Mouse (Mus musculus): ENCODE results near the gene Klk7. TPM values are rescaled to one million over a fixed set of nuclear protein-coding genes. Genes with fewer than 3 reads are reported as not detected.

Klk7 gene
- polyA plus RNA-seq, 1 experiment, result not detected

DNA sequence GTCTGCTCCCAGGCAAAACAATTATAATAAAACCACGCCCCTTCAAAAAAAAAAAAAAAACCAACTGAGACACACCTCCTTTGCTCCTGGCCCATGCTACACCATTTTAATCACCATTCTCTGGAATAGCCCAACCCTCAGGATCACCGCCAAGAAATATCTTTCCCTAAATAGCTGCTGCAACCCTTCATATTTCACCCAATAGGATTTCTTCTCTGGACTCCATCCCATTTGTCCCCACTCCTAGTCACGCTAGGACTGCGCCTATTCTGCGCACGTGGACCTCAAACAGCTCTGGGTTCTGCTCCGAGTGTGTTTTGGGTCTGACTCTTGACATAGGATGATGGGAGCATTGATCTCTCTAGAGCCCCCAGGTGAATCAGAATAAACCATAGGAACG lies 14.7 kb upstream of the Klk7 start:
- DNase-seq (ENCODE audit: low read depth), result no peak

DNA sequence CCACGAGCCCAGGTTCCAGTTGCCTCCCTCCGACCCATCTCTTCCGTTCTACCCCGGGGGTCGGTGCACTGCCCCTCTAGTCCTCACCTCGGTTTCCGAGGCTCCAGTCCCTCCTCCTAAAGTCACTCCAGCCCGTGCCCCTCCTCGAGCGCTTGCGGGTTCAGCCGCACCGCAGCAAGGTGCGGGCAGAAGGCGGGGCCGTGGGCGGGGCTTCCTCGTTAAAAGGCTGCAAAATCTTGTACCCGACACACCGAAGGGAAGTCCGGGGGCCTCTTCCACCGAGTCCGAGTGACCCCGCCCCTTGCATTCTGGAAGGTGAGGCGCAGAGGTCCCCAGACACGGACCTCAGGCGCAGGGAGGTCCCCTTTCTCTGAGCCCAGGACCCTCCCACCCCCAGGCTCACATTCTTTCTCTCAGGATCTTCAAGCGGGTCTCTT lies 13.7 kb upstream of the Klk7 start, which contains the start of gene Klk8:
TSS of gene Klk8 (plus strand) at position 245 of the 437 bp plus-strand sequence.
- DNase-seq (ENCODE audit: low read depth), result no peak

DNA sequence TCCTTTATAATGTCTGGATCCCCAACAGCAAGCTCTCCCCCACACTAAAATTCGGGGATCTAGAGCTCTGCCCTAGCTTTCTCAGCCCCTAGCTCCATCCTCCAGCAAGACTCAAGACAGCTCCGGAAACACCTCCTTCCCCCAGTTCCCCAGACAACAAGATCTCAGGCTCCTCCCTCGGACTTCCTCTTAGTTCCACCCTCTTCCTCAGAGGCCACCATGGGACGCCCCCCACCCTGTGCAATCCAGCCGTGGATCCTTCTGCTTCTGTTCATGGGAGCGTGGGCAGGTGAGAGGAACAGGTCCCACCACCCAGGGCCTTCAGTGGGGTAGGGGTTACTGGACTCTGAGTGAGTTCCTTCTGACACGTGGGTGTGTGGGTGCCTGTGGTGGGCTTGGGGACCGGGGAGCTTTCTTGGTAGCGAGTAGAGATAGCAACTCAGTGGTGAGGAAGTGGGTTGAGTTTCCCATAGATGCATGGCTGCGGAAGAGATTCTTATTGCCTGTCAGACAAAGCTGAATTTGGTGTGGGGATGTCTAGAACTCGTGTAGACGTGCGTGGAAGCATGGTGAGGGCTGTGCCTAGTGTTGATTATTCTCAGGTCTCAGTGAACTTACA lies 13.1 kb upstream of the Klk7 start:
- DNase-seq (ENCODE audit: low read depth), result no peak

DNA sequence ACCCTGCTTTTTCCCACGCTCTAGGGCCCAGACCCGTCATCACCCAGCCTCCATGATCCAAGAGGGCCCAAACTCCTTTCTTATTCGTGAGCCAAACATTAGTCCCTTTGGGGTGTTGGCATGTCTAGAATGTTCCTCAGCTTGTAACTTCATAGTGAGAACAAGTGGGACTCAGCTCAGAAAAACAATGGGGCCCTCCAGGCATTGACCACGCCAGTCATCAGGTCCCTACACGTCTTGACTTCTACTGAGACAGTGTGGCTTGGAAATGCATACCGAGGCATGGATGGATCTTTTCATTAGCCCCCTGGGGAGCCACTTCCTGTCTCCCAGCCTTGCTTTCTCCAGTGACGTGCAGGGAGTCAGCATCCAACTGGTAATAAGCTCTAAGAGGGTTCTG lies 11.2 kb upstream of the Klk7 start:
- no peak for DNase-seq (ENCODE audit: low read depth)

DNA sequence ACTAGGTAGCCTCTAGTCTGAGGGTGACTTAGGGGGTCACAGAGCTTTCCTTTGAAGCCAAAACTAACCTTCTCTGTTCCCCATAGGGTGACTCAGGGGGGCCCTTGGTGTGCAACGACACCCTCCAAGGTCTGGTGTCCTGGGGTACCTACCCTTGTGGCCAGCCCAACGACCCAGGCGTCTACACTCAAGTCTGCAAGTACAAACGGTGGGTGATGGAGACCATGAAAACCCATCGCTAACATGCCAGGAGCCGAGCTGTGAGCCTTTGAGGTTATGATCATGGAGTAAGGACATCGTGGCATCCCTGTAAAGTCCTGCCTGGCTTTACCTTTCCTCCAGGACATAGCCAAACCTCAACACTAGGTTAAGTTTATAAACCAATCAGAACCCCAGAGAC lies 4.1 kb downstream of the Klk7 start:
- DNase-seq (ENCODE audit: low read depth), result no peak

DNA sequence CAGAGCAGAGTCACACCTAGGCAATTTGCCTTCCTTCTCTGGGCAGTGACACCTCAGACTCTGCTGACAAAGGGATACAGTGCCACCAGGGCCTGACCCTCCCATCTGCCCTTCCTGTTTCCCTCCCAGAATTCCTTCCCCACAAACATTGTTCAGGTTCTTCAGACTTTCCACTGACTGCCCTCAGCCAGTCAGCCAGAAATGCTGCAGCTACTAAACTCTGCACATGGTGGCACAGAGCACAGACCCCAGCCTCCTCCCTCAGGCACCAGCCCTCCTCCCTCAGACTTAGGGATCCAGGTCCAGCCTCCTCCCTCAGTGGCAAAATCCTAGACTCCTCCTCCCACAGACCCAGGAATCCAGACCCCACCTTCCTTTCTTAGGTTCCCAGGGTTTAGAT lies 5.7 kb downstream of the Klk7 start:
- no peak for DNase-seq (ENCODE audit: low read depth)

DNA sequence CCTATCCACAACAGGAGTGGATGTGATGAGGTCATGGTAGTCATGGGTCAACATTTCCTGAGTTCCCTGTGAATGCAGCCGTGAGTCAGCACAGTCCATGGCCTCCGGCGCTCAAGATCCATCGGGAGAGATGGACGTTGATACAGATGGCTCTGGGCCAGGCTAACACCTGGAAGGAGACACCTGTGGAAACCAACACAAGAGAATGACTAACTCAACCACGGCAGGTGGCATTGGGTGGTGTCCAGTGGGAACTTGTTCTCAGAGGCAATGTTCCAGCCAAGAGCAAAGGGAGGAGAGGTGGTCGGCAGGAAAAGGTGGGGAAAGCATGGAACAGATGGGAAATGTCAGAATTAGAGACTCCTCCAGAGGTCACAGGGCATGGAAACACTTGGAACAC lies 10.5 kb downstream of the Klk7 start:
- DNase-seq (ENCODE audit: low read depth), result no peak

DNA sequence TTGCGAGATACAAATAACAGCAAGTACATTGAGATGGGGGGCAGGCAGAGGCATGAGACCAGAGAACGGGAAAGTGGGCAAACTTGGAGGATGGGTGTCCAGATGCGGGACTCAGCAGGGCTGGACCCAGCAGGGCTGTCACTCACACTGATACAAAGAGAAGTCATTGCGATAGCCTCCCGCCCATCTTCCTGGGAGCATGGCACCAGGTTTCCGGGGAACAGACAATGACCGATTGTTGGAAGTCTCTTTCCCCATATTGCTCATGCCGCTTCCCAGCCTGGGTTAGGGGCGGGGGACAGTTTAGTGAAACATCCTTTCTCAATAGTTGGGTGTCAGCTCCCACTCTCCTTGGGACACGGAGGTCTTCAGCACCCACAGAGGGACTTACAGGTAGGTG lies 13.1 kb downstream of the Klk7 start, which contains the start of gene Klk6:
TSS of gene Klk6 (plus strand) at position 301 of the 400 bp plus-strand sequence.
- no peak for DNase-seq (ENCODE audit: low read depth)

DNA sequence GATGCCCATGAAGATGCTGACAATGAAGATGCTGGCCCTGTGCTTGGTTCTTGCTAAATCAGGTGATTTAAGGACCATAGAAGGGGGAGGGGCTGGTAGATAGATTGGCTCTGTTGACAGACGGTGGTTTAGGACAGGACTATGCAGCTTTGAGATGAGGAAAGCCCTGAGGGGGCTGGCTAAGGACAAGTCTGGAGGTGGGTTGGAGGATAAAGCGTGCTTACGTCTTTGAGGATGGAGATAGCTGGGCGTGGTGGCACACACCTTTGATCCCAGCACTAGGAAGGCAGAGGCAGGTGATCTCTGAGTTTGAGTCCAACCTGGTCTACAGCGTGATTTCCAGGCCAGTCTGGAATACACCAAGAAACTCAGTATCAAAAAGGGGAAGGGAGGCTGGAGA lies 15.0 kb downstream of the Klk7 start:
- no peak for DNase-seq (ENCODE audit: low read depth)

DNA sequence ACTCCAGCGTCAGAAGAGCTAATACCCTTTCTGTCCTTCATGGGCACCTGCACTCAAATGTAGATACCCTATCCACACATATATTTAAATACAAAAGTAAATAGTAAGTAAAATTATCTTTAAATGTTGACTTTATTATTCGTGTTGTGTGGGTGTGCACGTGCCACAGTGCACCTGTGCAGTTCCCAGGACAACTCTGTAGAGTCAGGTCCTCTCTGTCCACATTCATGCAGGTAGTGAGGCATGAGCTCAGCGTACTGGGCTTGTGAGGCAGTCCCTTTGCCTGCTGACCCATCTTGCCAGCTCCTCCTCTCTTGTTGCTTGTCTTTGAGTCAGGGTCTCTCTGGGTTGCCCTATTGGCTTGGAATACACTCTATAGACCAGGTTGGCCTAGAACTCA lies 16.6 kb downstream of the Klk7 start:
- no peak for DNase-seq (ENCODE audit: low read depth)

DNA sequence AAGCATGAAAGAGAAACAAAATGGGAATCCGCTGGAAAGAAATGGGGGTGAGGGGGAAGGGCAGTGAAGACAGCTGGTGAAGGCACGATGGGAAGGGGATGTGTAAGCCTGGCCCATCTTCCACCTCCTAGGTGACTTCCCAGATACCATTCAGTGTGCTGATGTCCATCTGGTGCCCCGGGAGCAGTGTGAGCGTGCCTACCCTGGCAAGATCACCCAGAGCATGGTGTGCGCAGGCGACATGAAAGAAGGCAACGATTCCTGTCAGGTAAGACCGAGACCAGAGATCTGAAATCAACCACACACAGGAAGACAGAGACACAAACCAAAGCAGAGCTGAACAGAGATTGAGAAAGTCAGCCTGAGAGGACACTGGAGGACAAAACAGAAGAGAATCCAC lies 17.9 kb downstream of the Klk7 start:
- no peak for DNase-seq (ENCODE audit: low read depth)

DNA sequence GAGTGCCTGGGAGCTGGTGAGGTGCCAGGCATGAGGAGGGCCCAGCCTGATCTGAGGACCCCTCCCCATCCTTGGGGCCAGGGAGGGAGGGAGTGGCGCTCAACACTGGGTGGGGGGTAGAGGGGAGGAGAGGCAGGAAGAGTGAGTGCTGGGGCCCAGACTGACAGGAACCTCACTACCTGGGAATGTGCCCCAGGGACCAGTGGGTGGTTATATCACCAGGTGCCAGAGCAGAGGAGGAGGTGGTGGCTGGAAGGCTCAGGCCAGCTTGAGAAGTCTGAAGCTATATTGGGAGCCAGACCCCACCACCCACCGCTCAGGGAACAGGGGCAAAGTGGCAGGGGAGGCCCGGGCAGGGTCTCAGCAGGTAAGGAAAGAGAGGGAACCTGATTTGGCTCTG lies 30.6 kb downstream of the Klk7 start, which contains the start of gene Klk5:
TSS of gene Klk5 (plus strand) at position 271 of the 400 bp plus-strand sequence.
- DNase-seq (ENCODE audit: low read depth), result no peak

DNA sequence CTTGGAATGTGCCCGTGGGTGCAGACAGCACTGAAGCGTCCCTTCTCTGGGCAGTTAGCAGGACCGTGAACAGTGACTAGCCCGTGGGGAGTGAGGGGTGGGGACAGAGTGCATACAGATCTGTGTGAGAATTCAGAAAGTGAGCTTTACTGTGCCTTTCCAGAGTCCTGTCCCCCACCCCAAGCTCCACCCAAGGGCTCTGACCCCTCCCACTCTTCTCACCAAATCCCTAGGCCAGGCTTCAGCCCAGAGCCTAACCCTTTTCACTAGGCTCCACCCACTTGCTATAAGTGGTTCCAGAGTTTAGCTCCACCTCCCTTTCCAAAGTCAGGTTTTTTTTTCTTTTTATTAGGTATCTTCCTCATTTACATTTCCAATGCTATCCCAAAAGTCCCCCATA lies 32.7 kb downstream of the Klk7 start:
- DNase-seq (ENCODE audit: low read depth), result no peak

DNA sequence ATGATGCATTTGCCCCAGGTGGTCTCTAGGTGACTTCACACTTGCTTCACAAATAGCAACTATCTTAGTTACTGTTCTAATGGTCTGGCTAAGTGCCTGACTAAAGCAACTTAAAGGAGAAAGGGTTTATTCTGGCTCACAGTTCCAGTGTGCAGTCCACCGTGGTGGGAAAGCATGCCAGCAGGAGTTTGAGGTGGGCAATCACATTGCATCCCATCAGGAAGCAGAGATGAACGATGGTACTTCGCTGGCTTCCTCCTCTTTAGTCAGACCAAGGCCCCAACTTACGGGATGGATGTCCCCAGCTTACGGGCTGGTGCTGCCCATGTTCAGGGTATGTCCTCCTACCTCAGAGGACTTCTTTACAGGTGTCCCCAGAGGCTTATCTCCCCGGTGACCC lies 40.5 kb downstream of the Klk7 start:
- no peak for DNase-seq (ENCODE audit: low read depth)

DNA sequence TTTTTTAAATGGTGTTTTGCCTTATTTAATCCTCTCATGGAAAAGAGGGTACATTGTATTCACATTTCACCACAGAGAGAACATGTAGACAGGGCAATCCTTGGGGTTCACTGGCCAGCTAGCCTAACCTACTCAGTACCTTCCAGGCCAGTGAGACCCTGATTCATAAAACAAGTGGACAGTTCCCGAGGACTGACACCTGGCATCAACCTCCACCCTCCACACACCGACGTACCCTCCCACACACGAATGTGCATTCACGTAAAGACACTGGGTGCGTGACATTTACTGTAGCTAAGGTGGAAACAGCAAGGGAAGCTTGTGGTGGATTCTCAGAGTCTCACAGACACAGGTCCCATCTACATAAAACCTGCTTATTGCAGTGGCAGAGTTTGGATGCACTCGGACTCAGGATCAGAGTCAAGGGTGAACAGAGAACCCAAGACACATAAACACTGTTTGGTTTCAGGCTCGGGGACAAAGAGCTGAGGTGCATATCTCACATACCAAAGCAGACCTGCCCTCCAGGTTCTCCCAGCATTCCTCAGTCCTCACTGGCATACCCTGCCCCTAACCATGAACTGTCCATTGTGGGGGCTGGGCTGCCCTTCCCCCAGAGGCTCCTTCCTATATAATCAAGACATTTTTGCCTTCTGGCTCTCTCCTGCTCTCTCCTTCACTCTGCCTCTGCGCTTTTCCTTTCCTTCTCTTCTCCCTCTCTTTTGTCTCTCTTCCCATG lies 43.7 kb downstream of the Klk7 start:
- DNase-seq (ENCODE audit: low read depth), result no peak

DNA sequence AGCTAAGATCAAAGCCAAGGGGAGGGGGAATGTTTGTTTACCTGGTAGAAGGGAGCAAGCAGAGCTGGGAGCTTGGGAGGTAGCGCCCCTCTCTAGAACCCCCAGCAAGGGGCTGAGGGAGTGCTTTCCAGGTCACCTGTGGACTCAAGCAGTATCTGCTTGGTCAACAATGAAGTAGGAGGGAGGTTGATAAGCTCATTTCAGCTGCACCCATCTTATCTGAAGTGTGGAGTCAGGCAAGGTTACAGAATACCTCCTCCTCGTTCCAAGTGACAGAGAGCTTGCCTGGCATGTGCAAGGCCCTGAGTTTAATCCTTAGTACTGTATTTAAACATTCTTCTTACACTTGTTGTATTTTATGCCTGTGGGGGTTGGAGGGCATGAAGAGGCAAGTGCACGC lies 44.6 kb downstream of the Klk7 start:
- DNase-seq (ENCODE audit: low read depth), result no peak

DNA sequence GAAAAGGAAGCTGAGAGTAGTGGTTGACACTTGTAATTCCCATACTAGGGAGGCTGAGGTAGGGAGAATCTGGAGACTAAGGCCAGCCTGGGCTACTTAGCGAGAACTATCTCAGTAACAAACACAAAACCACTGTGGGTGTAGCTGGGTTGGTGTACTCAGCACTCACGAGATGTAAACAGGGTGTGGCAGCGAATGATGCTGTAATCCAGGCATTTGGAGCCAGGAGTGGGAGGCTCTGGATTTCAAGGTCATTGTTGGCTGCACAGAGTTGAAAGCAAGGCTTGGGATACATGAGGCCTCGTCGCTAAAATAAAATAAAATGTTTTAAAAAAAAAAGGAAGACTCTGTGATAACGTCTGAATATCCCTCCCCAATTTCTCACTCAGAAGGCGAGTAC lies 45.2 kb downstream of the Klk7 start:
- DNase-seq (ENCODE audit: low read depth), result no peak

DNA sequence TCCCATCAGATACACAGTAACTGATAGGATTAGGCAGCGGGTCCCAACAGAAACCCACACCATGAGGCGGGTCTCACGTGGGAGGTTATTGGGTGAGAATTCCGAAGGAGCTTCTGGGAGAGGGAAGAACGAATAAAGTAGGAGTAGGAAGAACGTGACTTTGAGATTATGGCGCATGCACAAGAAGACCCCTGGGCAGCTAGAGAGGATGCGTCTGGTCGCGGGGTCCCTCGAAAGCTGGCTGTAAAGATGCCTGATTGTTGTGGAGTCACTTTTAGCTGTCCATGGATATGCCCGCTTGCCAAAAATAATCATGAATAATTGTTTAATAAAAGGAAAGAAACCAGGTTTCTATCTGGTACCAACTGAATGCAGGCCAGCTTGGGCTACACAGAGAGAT lies 46.4 kb downstream of the Klk7 start:
- DNase-seq (ENCODE audit: low read depth), result no peak

DNA sequence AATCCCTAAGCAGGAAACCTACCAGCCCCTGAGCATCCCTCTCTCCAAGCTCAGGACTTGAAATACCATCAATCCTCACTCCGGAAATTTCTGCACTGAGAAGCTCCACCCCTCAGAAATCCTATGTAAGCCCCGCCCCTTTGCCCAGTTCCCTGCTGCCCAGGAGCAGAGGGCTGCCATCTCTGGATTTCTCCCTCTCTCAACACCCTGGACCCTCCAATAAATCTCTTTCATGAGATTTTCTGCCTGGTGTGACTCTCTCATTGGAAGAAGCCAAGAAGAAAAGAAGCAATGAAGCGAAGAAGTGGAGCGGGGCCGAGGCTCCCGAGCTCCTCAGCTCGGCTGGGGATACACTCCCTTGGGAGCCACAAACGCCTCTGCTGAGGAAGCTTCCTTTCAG lies 49.3 kb downstream of the Klk7 start:
- no peak for DNase-seq (ENCODE audit: low read depth)

Measured in gonadal fat pad, adult 2 months (tissue).